Mouse (Mus musculus) heart, adult 2 months (tissue): ENCODE measurements around the gene Sowaha.

Source experiments
- CTCF ChIP-seq: fragments of 200-600 bp; IDR thresholded peaks from 2 replicates; pipeline ENCODE4 v1.8.1; 2022; ENCODE audit warnings: antibody characterized with exemption, mild to moderate bottlenecking, moderate library complexity
- POLR2A ChIP-seq: fragments of 200-500 bp; IDR thresholded peaks from 2 replicates; pipeline ENCODE4 v1.6.1; 2011; ENCODE audit warnings: mild to moderate bottlenecking, low read depth, low read length, control low read depth; ENCODE audit not compliant: insufficient read depth

- TF ChIP-seq CTCF (peak; percentile 33), POLR2A (no peak)
Measured at GRCm38 (mm10) chr11:53472709-53473108, 7.4 kb downstream of the Sowaha start.
